Mouse (Mus musculus): ENCODE measurements around the gene Gm8104. TPM values are rescaled to one million over a fixed set of nuclear protein-coding genes. Genes with fewer than 3 reads are reported as not detected.
"Not testable (repeated sequence)": the region's sequence is repeated elsewhere in the genome, so short reads cannot be mapped to it uniquely, and the experiment has no call there.

Gm8104 gene
- polyA plus RNA-seq (2012; rRNA removed) = 1.3 and 1.6 TPM in 2 replicates

DNA sequence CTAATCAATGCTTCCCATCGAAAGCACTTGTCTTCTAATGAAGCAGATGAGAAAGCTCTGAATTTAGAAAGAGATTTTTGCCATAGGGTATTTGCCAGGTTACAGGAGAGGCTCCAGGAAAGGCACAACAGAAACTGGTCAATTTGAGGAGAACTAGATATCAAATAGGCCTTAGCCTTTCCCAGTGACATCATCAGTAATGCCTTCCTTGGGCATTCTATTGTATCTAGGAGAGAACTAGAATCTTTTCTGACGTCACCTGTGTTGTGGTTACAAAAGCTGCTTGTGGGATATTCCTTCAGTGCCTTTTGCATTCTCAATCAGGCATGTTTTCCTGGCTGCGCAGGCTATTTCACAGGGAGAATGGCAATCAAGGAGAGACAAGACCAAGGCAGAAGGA lies at the start of gene Gm8104:
TSS of gene Gm8104 (plus strand) at position 301 of the 400 bp plus-strand sequence.
- 54% methylated on average over 3 of the region's 3 CpGs for WGBS
- H3K27ac ChIP-seq (ENCODE audit: insufficient read depth, low read length); DNase-seq; H3K4me1 ChIP-seq (ENCODE audit: control insufficient read depth, insufficient read depth, low read length); H3K4me3 ChIP-seq (replicated peaks; ENCODE audit: insufficient read depth, low read depth, low read length); H3K27me3 ChIP-seq (ENCODE audit: control insufficient read depth, insufficient read depth, low read length): not testable (repeated sequence)

DNA sequence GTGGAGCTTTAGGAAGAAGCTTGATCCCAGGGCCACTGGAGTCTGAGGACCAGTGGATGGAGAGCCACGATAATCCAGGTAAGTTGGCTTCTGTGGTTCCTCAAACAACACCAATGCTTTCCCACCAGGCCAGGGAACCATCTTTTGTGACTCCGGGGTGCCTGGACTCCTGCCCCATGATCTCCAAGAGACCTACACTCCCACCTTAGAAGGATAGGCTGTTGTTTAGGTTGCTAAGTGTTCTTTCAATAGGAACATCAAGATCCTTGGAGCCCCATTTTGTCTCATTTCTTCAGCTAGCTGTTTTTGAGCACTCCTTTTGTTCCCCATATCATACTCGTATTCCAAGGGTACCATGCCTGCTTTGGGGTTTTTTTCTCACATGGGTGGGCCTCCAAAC lies 42.3 kb upstream of the Gm8104 start:
- WGBS = 67% methylated on average over 3 of the region's 3 CpGs
- not testable (repeated sequence) for H3K27ac ChIP-seq (ENCODE audit: insufficient read depth, low read length); DNase-seq; H3K4me1 ChIP-seq (ENCODE audit: control insufficient read depth, insufficient read depth, low read length); H3K4me3 ChIP-seq (replicated peaks; ENCODE audit: insufficient read depth, low read depth, low read length); H3K27me3 ChIP-seq (ENCODE audit: control insufficient read depth, insufficient read depth, low read length)

DNA sequence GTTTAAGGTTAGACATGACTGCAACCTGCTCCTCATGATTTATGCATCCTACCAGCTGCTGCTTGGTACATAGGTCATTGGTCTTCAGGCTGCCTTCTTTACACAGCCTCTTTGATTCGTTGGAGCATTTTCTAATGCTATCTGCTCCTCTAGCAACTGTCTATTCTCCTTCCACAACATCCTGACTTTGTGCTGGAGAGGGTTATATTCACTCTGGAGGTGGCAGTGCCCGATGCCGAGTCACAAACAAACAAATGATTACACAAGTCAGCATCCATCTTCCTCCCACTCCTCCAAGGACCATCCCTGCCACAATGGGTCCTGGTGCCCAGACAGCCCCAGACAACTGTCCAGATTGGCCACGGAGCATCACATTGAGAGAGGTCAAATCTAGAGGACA lies 40.2 kb upstream of the Gm8104 start:
- H3K4me3 ChIP-seq (replicated peaks; ENCODE audit: insufficient read depth, low read depth, low read length); H3K27me3 ChIP-seq (ENCODE audit: control insufficient read depth, insufficient read depth, low read length); DNase-seq; H3K27ac ChIP-seq (ENCODE audit: insufficient read depth, low read length); H3K4me1 ChIP-seq (ENCODE audit: control insufficient read depth, insufficient read depth, low read length): not testable (repeated sequence)
- 53% methylated on average over 4 of the region's 4 CpGs for WGBS

DNA sequence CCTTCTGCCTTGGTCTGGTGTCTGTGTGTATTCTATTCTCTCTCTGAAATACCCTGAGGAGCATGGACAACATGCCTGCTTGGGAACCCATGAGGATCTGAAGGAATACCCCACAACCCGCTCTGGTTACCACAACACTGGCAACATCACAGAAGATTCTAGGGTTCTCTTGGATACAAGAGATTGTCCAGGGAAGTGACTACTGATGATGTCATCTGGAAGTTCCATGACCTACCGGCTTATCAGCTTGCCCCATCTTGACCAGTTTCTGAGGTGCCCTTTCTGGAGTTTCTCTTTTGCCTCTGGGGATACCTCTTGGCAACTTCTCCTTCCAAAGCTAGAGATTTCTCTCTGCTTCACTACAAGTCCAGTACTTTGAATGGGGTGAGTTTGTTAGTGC lies 23.9 kb upstream of the Gm8104 start, which contains the start of gene Gm8094:
TSS of gene Gm8094 (minus strand) at position 101 of the 400 bp plus-strand sequence.
- not testable (repeated sequence) for H3K27ac ChIP-seq (ENCODE audit: insufficient read depth, low read length); H3K27me3 ChIP-seq (ENCODE audit: control insufficient read depth, insufficient read depth, low read length); H3K4me1 ChIP-seq (ENCODE audit: control insufficient read depth, insufficient read depth, low read length); H3K4me3 ChIP-seq (replicated peaks; ENCODE audit: insufficient read depth, low read depth, low read length); DNase-seq
- WGBS = 87% methylated on average over 2 of the region's 2 CpGs

DNA sequence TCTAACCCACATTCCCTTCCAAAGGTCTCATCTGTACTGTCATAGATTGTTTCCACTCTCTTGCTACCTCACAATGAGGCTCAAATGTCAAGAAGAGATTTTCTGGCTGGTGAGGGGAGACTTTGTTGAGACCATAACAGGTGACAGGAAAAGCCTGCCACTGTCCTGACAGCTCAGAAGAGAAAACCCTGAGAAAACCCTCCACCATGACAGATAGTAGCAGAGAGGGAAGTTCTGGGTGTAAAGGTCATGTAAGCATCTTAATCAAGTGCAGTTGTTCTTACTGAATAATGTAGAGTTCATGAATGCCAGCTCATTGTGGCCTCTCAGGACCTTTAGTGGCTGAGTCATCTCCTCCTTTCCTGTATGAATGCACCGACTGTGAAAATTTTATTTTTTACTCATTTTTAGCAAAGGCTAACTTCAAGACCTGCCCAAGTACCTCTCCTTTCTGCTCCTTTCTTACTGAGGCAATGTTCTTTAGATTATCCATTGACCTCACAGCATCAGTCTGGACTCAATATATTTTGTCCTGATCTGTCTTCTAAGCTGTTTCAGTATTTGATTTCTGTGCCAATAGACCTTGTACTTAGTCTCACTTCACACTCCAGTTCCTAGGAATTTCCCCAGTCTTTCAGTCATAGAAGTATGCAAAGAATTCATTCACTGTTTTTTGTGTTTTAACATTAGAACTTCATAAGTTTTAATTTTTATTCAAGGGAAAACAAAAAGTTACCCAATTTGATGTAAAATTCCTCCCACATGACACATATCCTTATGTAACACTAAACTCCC lies 15.3 kb upstream of the Gm8104 start:
- not testable (repeated sequence) for H3K4me1 ChIP-seq (ENCODE audit: control insufficient read depth, insufficient read depth, low read length)

DNA sequence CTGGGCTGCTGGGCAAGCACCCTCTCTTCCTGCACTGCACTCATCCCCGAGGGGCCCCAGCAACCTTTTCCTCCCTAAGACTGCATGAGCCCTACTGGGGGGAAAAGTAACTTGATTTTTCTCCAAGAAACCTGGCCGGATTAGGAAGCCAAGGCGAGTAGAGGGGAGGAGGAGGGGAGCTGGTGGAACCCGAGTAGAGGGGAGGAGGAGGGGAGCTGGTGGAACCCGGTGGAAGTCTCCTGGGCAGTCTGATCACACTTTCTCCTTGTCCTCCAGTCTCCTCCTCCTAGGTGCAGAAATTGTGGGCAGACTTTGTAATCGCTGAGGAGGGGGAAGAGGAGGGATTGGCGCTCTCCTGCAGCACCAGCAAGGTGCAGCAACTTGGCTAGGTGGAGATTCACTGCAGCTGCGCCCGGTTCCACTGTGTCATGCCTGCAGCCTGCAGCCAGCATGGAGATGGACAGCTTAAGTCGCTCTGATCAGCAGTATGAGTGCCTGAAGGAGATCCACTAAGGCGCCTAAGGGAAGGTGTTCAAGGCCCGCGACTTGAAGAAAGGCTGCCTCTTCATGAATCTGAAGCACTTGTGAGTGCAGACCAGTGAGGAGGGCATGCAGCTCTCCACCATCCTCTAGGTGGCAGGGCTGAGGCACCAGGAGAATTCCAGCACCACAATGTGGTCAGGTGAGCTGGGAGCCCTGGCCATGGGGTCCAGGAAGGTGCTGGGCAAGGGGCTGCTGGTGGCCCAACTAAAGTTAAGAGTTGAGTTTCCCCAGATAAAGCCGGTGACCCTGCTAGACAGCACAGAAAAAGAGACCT lies 11.1 kb upstream of the Gm8104 start:
- WGBS = 50% methylated on average over 1 of the region's 14 CpGs

More for the DNA sequence above, 15.3 kb upstream of the Gm8104 start:
- H3K4me3 ChIP-seq (replicated peaks; ENCODE audit: insufficient read depth, low read depth, low read length); DNase-seq; H3K27me3 ChIP-seq (ENCODE audit: control insufficient read depth, insufficient read depth, low read length); H3K27ac ChIP-seq (ENCODE audit: insufficient read depth, low read length): not testable (repeated sequence)
- WGBS = 85% methylated on average over 1 of the region's 1 CpGs

DNA sequence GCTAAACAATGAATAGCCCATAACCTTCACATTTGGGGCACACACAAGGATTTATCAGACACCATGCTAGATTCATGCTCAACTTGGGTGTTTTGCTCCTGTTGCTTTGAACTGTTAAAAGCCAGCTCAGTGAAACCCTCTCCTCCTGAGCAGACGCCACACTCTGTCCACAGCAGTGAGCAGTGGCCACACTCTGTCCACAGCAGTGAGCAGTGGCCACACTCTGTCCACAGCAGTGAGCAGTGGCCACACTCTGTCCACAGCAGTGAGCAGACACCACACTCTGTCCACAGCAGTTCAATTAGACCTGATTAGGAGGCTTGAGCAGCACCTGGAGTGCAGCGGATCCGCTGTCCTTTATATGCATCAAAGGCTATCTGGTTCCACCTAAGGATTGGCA lies 19.3 kb downstream of the Gm8104 start:
- H3K4me1 ChIP-seq (ENCODE audit: control insufficient read depth, insufficient read depth, low read length); H3K27me3 ChIP-seq (ENCODE audit: control insufficient read depth, insufficient read depth, low read length); DNase-seq; H3K27ac ChIP-seq (ENCODE audit: insufficient read depth, low read length); H3K4me3 ChIP-seq (replicated peaks; ENCODE audit: insufficient read depth, low read depth, low read length): not testable (repeated sequence)
- 81% methylated on average over 3 of the region's 3 CpGs for WGBS

More for the DNA sequence above, 11.1 kb upstream of the Gm8104 start:
- H3K4me3 ChIP-seq (replicated peaks; ENCODE audit: insufficient read depth, low read depth, low read length); H3K27ac ChIP-seq (ENCODE audit: insufficient read depth, low read length); H3K4me1 ChIP-seq (ENCODE audit: control insufficient read depth, insufficient read depth, low read length); DNase-seq; H3K27me3 ChIP-seq (ENCODE audit: control insufficient read depth, insufficient read depth, low read length): not testable (repeated sequence)

DNA sequence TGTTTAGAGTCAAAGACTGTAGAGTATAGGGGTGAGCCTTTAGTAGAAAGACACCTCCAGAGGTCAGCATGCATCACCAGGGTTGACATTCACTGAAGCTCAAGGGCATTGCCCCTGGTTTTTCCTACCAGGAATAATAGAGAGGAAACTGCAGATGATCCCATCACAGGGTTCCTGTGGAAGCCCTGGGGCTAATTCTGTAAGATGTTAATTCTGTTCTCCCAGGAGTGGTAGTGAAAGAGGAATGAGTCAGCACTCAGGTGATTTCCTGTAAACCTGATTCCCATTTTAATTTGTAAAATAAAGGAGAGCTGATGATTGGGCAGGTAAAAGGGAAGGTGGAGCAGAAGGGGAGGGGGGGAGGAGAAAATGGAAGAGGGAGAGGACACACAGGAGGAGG lies 25.9 kb downstream of the Gm8104 start:
- not testable (repeated sequence) for H3K4me3 ChIP-seq (replicated peaks; ENCODE audit: insufficient read depth, low read depth, low read length); H3K4me1 ChIP-seq (ENCODE audit: control insufficient read depth, insufficient read depth, low read length); H3K27ac ChIP-seq (ENCODE audit: insufficient read depth, low read length); H3K27me3 ChIP-seq (ENCODE audit: control insufficient read depth, insufficient read depth, low read length); DNase-seq

Other genes starting within 250 kb of the Gm8104 start
- gene Gm21977, start 247.1 kb upstream of the Gm8104 start, polyA plus RNA-seq (2012; rRNA removed) = not detected in 2 replicates
- not detected in 2 replicates for gene Gm8082, start 107.0 kb upstream of the Gm8104 start, polyA plus RNA-seq (2012; rRNA removed)
- gene Gm10376, start 85.0 kb upstream of the Gm8104 start, polyA plus RNA-seq (2012; rRNA removed) = 0.25 TPM in 1 of 2 replicates, not detected in the other
- 0.87 and 0.90 TPM in 2 replicates for gene Gm8094, start 24.0 kb upstream of the Gm8104 start, polyA plus RNA-seq (2012; rRNA removed)
- 0.43 and 0.57 TPM in 2 replicates for gene Gm7233, start 79.3 kb downstream of the Gm8104 start, polyA plus RNA-seq (2012; rRNA removed)
- not detected in 2 replicates for gene Gm8122, start 134.7 kb downstream of the Gm8104 start, polyA plus RNA-seq (2012; rRNA removed)
- gene Gm8126, start 158.0 kb downstream of the Gm8104 start, polyA plus RNA-seq (2012; rRNA removed) = not detected in 2 replicates
- gene Gm9732, start 174.4 kb downstream of the Gm8104 start, polyA plus RNA-seq (2012; rRNA removed) = 0.36 and 0.43 TPM in 2 replicates
- gene Gm8127, start 193.2 kb downstream of the Gm8104 start, polyA plus RNA-seq (2012; rRNA removed) = not detected in 2 replicates
- not detected in 2 replicates for gene 1700001F09Rik, start 247.2 kb downstream of the Gm8104 start, polyA plus RNA-seq (2012; rRNA removed)